Mouse (Mus musculus) C2C12 (cell line): ENCODE results near the gene Kcna4.

ENCODE experiments used
- CEBPB ChIP-seq: IDR thresholded peaks from one replicate; pipeline ENCODE4 v1.6.1; 2011; ENCODE audit warnings: low read depth, mild to moderate bottlenecking, control low read depth, moderate library complexity
- CTCF ChIP-seq: IDR thresholded peaks from one replicate; pipeline ENCODE4 v1.5.1; 2011; ENCODE audit not compliant: control insufficient read depth, insufficient read depth, insufficient read length
- FOSL1 ChIP-seq: IDR thresholded peaks from one replicate; pipeline ENCODE4 v1.8.0; 2011; ENCODE audit warnings: mild to moderate bottlenecking, low read length; ENCODE audit not compliant: poor library complexity, insufficient read depth, severe bottlenecking
- MYOG ChIP-seq: IDR thresholded peaks from one replicate; pipeline ENCODE4 v1.6.1; 2011; ENCODE audit not compliant: control insufficient read depth, insufficient read length; ENCODE audit errors: extremely low read depth
- USF1 ChIP-seq: IDR thresholded peaks from one replicate; pipeline ENCODE4 v1.6.1; 2011; ENCODE audit warnings: low read depth, mild to moderate bottlenecking, control low read depth, moderate library complexity

DNA sequence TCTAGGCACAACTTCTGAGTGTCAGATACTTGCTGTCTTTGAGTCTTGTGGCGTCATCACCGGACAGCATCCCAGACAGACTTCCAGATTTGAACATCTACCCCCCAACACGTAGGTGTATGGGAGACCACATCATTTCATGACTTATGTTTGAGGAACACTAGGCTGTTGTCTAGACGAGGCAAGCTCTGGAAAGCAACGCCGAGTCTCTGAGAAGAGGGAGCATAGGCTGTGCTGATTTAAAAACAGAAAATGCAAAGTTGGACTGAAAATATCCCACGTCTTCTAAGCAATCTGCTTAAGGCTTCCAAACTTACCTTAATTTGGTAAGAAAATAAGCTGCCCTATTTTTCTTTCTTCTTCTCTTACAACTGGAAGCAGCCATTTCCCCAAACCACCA lies 4.1 kb downstream of the Kcna4 start:
- no peak for TF ChIP-seq CTCF
- TF ChIP-seq MYOG = no peak
- TF ChIP-seq USF1 = no peak
- TF ChIP-seq CEBPB = no peak
- TF ChIP-seq FOSL1 = no peak
